Mouse (Mus musculus) left cerebral cortex, postnatal 14 days (tissue): Measurements from ENCODE around the gene Gsto1. TPM values are rescaled to one million over a fixed set of nuclear protein-coding genes. Genes with fewer than 3 reads are reported as not detected.

Source experiments
- DNase-seq, 2 experiments: peaks; one replicate each; pipeline ENCODE4 v3.0.0; 2021 to 2022; ENCODE audit warnings: low spot score in 2 of 2, mixed read lengths in 1 of 2
- intact Hi-C: fragments of 180-260 bp; cut with DNase I; formaldehyde crosslinking; loops from one replicate; pipeline ENCODE4 v1.15.1; 2025
- total RNA-seq, 2 experiments: library from RNA; stranded (reverse); gene quantifications; 2 replicates each; pipeline ENCODE4 v1.2.3; 2021

Gene Gsto1
- total RNA-seq, 2 experiments from 2014 or later, result 58.1 to 62.5 TPM

GRCm38 (mm10) chr19:47853053-47853452 is 1.7 kb upstream of the Gsto1 start:
- intact Hi-C loops, result no loop called here
- no peak for DNase-seq

GRCm38 (mm10) chr19:47853951-47854795 is 597 bp upstream of the Gsto1 start:
- DNase-seq, result no peak
- intact Hi-C loops, result no loop called here

DNA sequence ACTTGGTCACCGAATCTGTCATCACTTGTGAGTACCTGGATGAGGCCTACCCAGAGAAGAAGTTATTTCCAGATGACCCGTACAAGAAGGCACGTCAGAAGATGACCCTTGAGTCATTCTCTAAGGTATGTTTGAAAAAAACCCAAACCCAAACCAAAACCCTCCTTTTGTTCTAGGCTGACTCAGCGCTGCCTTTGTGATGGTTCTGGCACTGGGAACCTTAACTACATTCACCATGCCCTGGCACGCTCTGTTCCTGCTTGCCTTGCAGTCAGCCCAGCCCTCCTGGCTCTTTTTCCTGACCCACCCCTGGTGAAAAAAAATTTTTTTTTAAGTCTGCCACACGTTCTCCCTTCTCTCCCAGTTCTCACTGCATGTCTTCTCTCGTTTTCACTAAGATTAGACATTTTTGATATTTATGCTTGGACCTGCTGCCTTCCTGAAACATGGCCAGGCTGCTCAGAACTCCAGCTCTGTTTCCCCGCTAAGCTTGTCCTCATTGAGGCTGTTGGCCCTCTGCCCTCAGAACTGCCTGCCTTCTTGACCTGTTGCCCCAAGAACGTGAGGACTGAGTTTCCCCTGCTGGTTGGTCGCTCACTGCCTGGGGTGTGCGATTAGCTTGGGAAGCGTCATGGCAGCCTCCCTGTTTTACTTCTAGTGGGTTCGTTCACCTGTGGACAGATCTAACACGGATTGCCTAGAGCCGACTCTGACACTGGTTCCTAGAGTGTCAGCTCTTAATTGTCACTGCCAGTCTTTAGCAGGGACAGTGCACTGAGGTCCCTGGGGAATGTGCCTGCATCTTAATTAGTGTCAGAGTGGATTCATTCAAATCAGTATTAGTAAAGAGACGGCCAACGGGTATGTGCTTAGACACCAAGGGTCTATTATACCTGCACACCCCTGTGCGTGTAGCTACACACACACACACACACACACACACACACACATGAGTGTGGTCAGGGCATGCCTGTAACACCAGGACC is 3.5 kb downstream of the Gsto1 start:
- intact Hi-C loops, result no loop called here
- DNase-seq, result no peak

GRCm38 (mm10) chr19:47859180-47859579 is 4.4 kb downstream of the Gsto1 start:
- intact Hi-C loops, result no loop called here
- DNase-seq, result no peak

GRCm38 (mm10) chr19:47862581-47862980 is 7.8 kb downstream of the Gsto1 start:
- intact Hi-C loops, result no loop called here
- DNase-seq, result no peak

DNA sequence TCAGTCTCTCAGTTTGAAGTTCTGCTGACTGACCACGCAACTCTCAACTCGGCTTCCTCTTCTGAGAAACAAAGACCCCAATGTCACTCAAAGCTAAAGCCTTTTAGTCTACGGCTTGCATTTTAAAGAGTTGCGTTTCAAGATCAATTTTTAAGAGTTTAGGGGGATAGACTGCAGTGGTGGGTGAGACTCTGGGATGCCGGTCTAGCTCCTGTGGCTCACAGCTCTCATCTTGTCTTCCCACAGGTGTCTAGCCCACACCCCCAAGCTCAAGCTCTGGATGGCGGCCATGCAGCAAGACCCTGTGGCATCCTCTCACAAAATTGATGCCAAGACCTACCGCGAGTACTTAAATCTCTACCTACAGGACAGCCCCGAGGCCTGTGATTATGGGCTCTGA is 9.3 kb downstream of the Gsto1 start:
- no peak for DNase-seq
- intact Hi-C loops, result no loop called here

- DNase-seq, result no peak
- intact Hi-C loops, result loop anchor here (1.0 kb wide), 1 partner anchor 9 kb away; no protein-coding TSS in a partner anchor
Measured at GRCm38 (mm10) chr19:47864721-47865120, 10.0 kb downstream of the Gsto1 start.

- intact Hi-C loops, result loop anchor here (1.0 kb wide), 1 partner anchor 10 kb away; no protein-coding TSS in a partner anchor
- peak; percentile 95 to 96 for DNase-seq
Measured at GRCm38 (mm10) chr19:47865353-47865947, 10.7 kb downstream of the Gsto1 start, which contains the start of gene Gsto2. Gsto2 (plus strand) TSS chr19:47865534.

DNA sequence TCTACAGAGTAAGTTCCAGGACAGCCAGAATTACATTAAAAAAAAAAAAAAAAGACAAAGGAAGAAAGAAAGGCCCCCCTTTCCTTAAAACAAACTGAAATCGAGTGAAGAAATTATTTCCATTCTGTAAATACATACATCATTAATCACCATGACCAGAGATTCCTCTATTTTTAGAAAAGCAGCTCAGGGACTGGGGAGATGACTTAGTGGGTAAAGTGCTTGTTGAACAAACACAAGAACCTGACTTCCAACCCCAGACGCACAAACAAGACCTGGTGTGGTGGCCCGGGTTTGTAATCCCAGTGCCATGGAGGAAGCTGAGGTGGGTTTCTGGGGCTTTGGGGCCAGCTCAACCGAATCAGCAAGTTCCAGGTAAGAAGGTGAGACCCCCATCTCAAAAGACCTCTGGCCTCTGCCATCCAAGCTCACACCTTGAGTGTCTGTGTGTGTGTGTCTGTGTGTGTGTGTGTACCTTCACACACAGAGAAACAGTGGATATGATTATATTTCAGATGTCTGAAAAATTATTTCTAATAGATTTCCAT is 12.9 kb downstream of the Gsto1 start:
- intact Hi-C loops, result no loop called here
- no peak for DNase-seq

DNA sequence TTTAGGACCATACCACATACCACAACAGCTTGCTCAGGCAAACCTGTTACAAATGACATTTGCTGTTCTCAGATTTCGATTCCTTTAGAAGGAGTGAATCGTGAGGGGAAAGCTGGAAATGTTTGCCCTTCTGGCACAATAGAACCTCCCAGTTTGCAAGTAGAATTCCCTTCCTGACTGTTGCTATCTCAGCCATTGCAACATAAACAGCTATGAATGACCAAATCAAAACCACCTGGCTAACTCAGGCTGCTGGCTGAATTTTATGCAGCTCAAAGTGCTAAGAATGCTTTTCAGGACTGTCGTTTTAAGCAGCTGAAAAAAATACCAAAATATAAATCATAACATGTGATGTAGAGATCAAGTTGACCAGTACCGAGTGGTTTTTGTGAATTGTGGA is 14.2 kb downstream of the Gsto1 start:
- DNase-seq, result no peak
- intact Hi-C loops, result no loop called here

- no peak for DNase-seq
- intact Hi-C loops, result no loop called here
Measured at GRCm38 (mm10) chr19:47869516-47869915, 14.7 kb downstream of the Gsto1 start.

DNA sequence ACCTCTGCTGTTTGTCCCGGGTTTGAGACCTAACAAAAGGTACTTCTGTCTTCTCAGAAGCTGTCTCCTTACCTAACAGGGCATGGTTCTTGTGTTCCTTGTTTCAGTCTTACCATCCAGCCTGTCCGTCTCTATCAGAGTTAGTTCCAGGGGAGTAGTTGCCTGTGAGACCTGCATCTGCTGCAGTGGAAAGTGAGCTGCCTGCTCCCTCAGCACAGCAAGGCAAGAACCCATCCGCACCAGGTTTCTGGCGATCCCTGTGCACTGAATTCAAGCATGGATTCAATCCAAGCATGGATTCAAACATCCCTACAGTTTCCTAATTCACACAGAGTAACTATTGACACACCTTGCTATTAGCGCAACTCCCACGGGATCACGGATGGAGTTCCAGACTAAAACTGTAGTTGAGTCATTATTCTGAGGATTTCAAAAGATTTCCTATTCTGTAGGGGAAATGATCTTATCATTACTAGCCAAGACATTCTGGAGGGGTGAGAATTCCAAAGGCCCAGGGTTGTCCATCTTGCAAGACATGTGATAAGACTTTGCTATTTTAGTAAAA is 15.4 kb downstream of the Gsto1 start:
- no peak for DNase-seq
- intact Hi-C loops, result no loop called here

GRCm38 (mm10) chr19:47871515-47871914 is 16.7 kb downstream of the Gsto1 start:
- peak in 1 of 2 experiments; percentile 19 for DNase-seq
- intact Hi-C loops, result no loop called here

- intact Hi-C loops, result no loop called here
Measured at GRCm38 (mm10) chr19:47876252-47876651, 21.5 kb downstream of the Gsto1 start.

DNA sequence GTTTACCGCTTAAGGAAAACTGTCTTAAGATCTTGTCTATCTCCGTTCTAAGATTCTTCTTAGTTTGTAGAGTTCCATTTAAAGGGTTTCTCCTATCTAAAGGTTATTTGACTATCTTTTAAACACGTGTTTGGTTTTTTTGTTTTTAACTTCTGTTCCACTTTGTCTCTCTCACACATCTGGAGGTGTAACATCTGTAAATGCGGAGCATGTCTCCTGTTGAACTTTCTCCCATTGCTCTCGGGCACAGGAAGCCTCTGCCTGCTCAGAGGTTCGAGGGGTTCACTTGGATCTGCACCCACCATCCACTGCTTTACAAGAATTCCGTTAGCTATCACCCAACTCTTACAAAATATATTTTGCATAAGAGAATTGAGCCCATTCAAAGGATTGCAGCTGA is 26.8 kb downstream of the Gsto1 start:
- intact Hi-C loops, result loop anchor here (5.0 kb wide), 1 partner anchor 36 kb away; the partner anchor contains the start of genes Cfap43 and Itprip
- DNase-seq, result no peak

More at GRCm38 (mm10) chr19:47876252-47876651, 21.5 kb downstream of the Gsto1 start:
- no peak for DNase-seq

GRCm38 (mm10) chr19:47882151-47882881 is 27.5 kb downstream of the Gsto1 start:
- intact Hi-C loops, result loop anchor here (1.0 to 5.0 kb wide), 2 partner anchors 35 to 50 kb away; partner anchors contain the start of genes Cfap43 and Itprip
- peak; percentile 71 to 84 for DNase-seq

- DNase-seq, result no peak
- intact Hi-C loops, result loop anchor here (1.0 to 5.0 kb wide), 2 partner anchors 34 to 49 kb away; partner anchors contain the start of genes Cfap43 and Itprip
Measured at GRCm38 (mm10) chr19:47882882-47883254, 28.1 kb downstream of the Gsto1 start.
